Mouse (Mus musculus) mesoderm, embryonic 11.5 days (tissue): ENCODE measurements around the gene Ccnyl1.

ENCODE experiments used
- DNase-seq: peaks from one replicate; pipeline ENCODE4 v3.0.0-alpha.2; 2012; ENCODE audit warnings: low read depth, low spot score

The Ccnyl1 gene

DNA sequence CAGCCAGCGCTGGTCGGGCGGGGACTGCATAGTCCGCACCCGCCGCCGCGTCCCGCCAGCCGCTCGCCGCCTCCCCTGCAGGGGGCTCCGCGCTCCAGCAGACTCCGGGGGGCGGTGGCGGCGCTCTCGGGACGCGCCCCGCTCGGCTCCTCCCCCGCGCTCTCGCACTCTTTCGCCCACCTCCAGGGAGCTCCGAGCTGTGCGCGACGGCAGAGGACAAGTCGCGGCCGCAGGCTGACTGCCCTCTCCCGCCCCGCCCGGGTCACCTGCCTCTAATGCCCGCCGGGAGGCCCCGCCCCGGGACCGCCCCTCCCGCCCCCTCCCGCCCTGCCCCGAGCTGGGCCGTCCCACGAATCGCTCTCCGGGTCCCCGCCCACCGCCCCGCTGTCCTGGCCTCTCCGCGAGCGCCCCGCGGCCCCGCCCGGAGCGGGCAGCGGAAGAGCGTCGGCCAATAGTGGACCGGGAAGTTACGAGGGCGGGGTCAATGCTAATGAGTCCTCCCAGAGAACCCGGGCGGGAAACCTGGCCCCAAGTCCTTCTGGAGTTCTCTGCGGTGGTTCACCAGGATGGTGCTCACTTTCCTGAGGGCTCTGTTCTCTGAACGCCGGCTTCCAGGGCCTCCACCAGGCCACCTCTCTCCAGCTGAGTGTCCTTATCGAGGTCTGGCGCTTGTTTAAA, 47.4 kb downstream of the Ccnyl1 start, which contains the start of gene Fzd5:
TSS of gene Fzd5 (minus strand) at position 250 of the 678 bp plus-strand sequence.
- DNase-seq, result peak; percentile 96

DNA sequence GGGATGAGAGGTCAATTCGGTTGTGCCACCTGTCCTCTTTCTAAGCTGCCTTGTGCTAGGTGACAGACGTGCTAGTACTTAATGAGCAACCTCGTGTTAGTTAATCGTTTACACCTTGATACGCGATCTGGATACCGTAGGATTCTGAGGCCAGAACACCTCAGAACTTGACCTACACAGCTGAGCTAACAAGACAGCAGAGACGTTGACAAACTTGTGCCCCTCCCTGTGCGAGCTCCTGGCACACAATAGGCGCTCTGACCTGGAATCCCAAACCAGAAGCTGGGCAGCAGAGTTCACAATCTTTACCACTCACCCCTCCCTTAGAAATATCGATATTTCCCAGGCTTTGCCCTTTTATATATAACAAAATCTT, 47.9 kb downstream of the Ccnyl1 start:
- DNase-seq, result no peak

DNA sequence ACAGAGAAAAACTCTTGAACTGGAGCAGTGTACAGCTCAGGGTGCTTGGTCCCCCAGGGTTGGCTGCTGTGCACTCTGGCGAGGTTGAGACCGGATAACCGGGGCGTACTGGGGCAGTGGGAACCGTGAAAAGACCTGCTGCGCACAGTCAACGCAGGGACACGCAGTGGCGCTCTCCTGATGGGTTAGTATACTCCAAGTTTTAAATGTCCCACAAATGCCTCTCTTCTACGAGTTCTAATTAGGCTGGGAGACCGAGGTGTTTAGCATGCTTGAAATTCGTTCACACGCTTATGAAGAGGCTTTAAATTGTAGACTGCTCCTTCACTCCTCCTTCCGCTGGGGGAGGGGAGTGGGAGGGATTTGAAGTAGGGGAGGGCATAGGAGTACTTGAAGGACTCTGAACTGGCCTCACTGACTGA, 48.4 kb downstream of the Ccnyl1 start:
- DNase-seq, result peak; percentile 31

DNA sequence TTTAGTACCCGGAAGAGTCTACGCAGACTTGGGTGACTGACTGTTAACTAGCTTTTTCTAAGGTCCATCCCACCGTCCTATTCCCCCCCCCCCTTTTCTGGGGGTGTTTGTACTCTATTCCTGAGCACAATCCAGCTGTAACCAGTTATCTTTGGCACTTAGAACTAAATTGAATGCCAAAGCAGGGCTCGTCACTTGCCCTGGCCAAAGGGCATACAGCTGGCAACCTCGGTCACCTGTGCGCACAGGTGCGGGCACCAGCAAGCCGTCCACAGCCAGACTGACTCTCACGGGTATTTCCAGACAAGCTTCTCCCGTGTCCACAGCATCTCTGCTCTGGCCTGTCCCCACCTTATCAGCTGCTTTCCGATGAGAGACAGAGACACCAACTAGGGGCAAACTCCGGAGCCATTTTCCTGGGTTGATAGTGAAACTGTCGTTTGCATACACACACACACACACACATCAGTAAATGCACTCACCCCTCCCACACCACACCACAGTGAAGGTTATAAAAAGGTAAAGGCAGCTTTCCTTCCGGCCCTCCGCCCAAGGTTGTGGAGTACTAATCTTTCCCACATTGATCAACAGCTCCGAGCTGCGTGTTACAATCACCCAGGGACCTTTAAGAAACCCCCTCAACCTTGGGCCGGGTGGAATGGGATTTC, 52.6 kb downstream of the Ccnyl1 start:
- DNase-seq, result no peak

DNA sequence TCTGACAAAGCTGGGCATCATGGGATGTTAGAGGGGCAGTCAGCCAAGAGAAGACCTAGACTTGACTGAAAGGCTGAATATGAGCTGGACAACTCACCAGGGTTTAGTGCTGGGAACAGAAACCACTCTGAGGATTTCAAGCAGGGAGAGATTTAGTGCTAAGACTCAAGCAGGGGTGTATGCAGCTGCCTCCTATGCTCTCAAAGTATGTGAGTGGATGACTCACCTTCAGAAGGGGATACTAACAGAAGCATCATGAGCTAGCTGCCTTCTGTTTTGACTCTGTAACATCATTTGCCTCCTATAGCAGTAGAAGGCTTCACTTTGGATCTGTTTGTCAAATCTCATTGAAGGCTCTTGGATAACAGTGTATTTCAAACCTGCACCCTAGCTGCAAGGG, 54.4 kb downstream of the Ccnyl1 start:
- DNase-seq, result no peak

DNA sequence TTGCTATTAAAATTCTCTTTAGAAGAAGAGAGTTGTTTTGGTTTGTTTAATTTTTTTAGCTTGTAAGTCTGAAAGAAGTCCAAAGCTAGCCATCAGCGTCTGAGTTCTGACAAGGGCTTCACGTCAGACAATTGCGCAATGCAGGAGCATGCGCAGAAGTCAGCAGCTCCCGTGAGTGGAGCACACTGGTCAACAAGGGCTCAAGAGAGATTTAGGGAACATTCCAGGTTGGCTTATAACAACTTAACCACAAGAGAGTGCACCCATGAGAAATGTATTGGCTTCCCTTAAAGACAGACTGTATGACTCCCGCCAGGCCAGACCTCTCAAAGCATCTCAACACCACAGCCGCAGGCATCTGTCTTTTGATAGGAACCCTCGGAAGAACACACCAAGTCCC, 62.9 kb downstream of the Ccnyl1 start:
- no peak for DNase-seq

DNA sequence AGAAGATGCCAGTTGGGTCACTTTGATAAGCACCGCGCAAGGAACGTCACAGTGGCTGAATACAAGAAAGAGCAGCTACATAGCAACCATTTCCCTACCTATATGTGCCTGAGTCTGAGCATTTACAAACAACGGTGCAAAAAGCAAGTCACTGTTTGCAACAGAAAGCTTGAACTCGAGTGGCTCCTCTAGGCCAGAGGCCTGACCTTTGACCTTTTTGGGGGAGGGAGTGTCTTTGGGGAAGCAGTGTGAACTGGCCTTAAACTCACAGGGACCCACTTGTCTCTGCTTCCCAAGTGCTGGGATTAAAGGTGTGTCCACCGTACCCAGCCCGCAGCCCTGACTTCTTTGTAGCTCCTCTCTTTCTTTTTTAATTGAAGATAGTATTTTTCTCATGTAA, 63.4 kb downstream of the Ccnyl1 start:
- no peak for DNase-seq

DNA sequence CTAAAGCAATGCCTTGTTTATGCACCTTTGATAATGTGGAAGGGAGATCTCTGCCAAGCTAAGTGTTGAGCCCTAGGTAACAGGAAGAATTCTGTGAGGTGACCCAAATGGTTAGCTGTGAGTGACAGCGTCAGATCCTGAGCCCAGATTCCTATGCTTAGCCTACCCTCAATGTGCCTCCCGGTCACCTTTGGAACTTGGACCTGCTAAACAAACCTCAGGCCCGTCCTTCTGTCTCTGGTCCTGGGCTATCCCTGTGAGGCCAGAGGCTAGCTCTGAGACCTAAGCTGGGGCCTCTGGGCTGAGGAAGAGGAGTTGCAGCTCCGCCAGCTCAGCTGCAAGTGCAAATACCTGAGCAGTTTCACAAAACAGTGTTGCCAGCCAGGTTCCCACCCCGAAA, 64.4 kb downstream of the Ccnyl1 start:
- DNase-seq, result no peak

DNA sequence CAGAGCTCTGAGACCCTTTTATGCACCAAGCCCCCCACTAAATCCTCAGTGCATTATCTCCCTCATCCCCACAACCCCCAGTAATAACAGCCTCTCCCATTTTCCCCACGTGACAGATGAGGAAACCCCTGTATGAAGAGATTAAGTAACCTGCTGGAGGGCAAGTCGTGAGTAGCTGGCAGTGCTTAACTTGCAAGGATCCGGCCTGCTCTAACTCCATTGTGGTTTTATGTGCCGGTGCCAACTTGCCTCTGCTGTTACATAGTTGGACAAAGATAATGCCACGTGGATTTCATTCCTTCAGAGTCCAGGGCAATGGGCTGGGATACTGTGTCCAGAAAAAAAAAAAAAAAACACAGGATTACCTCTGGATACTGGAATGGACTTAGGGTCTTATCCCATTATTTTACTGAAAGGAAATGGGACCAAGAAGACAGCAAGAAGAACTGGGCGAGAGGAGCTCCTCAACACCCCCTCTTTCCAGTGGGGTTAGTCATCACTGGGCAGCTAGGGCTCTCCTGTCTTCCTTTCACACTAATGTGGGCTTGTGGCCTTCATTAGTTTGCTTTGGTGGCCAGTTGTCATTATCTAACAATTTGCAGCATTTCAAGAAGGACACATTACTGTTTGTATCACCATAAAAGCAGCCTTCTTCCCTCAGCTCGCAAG, 65.8 kb downstream of the Ccnyl1 start:
- no peak for DNase-seq

DNA sequence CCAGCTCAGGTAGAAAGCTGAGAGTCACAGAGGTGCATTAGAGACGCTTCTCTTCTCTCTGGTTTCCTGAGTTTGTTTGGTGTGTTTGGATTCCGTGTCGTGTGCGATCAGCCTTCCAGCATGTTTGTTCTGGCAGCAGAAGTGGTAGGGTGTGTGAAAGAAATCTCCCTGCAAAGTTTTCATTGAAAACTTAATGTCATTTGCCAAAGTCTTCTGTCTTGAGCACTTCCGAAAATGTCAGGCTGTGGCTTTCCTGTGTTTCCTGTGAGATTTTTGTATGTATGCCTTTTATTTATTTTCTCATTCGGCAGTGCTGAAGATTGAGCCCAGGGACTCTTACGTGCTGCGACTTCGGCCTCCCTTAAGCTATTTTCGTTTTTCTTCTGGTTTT, 66.4 kb downstream of the Ccnyl1 start:
- no peak for DNase-seq

DNA sequence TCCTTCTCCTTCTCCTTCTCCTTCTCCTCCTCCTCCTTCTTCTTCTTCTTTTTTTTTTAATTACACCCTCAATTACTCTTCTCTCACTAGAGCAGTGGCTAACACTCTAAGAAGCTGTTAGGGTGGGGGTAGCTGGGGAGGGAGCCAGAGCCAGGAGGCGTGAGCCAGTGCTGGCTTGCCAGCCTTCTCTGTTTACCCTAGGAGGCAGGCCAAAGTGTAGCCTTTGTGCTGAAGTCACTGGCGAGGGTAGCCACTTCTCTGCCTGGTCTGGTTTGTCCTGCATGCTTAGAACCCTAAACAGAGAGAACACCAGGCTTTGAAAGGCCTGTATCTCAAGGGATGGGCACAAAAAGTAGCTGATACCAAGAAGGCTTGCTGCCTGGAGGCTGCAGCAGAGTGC, 67.0 kb downstream of the Ccnyl1 start:
- DNase-seq, result no peak

DNA sequence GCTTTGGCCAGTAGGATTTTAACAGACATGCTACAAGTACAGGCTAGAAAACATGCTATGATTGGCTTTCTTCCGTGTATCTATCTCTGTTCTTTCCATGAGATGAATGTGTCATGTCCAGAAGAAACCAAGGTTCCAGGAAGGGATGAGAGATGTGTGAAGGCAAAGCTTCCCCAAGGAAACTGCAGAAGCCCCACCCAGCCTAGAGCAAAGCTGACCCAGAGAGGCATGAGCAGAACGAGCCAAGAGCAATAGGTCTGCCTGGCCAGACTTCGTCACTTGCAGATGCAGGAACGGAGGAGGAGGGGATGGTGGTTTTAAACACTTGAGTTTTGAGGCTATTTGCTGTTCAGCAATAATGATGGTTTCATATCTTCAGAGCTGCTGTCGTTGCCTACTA, 67.5 kb downstream of the Ccnyl1 start:
- DNase-seq, result no peak

DNA sequence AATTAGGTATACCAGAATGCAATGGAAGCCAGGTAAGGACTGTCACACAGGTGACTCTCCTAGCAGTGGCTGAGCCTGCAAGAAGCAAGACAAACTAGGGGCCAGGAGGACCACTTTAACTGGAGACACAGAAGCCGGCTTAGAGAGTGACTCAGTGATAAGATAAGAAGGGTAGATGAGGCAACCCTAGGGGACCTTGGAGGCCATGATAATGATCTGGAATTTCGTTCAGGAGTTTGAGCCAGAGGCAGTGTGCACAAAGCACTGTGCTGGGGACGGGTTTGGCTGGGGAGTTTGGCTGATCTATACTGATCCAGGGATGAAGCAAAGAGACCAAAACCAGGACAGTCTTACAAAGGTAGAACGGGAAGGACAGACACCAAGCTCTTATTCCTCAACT, 71.4 kb downstream of the Ccnyl1 start:
- DNase-seq, result no peak

DNA sequence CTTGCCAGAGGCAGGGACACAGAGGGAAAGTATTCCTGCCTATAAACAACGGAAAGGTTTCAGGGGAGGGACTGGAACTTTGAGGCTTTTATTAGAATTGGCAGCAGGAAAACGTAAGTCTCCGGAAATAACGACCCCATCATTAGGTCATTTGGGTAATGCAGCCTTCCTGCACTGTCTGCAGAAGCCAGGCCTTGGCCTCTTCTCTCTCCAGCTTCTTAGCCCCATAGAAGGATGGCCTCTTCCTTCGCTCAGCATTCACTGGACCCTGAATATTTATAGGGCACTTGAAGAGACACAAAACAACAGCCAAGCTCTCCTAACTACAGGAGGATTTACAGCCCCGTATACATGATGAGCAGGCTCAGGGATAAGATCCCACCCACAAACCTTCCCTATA, 79.9 kb downstream of the Ccnyl1 start:
- DNase-seq, result no peak

DNA sequence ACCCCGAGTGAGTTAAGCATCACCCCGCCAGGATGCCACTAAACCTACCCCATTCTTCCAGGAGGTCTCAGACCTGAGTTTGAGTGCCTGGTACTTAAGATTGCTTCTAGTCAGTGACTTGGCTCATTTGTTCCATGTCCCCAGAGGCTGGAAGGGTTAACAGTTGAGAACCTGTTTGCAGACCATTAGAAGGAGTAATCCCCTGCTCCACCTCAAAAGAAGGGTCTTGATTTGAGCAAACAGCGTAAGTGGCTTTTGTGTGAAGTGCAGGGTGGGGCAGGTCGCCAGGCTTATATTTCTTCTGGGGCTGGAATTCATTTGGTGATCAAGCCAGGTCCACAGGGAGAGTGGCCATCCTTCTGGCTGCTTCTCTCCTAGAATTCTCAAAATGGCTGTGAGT, 83.0 kb downstream of the Ccnyl1 start:
- DNase-seq, result no peak
